Mouse (Mus musculus) limb, embryonic 10.5 days (tissue): ENCODE measurements around the gene Olfm2. TPM values are rescaled to one million over a fixed set of nuclear protein-coding genes. Genes with fewer than 3 reads are reported as not detected.

Experiments used
- DNase-seq: peaks from one replicate; pipeline ENCODE4 v3.0.0-alpha.2; 2017; ENCODE audit warnings: low spot score
- H3K27ac ChIP-seq: fragments of 300-500 bp; sonication (generic); 2 replicates; pipeline ENCODE4 v1.5.1; 2016; ENCODE audit warnings: mild to moderate bottlenecking
- H3K27me3 ChIP-seq: fragments of 300-500 bp; sonication (generic); 2 replicates; pipeline ENCODE4 v1.6.1; 2016; ENCODE audit warnings: low read depth, mild to moderate bottlenecking; ENCODE audit not compliant: poor library complexity, severe bottlenecking
- H3K36me3 ChIP-seq: fragments of 300-500 bp; sonication (generic); 2 replicates; pipeline ENCODE4 v1.6.1; 2016; ENCODE audit warnings: mild to moderate bottlenecking, moderate library complexity
- H3K4me1 ChIP-seq: fragments of 300-500 bp; sonication (generic); 2 replicates; pipeline ENCODE4 v1.6.1; 2016
- H3K4me3 ChIP-seq: fragments of 300-500 bp; sonication (generic); 2 replicates; pipeline ENCODE4 v1.5.1; 2016; ENCODE audit warnings: mild to moderate bottlenecking, moderate library complexity
- H3K9me3 ChIP-seq: fragments of 300-500 bp; sonication (generic); replicated peaks from 2 replicates; pipeline ENCODE4 v1.6.1; 2016; ENCODE audit warnings: mild to moderate bottlenecking
- WGBS: fragments of 180-500 bp; shearing (Covaris S2); methylation state at CpG from one replicate; pipeline ENCODE4 v1.1.7; 2016; 5-methylcytosine and 5-hydroxymethylcytosine counted together
- polyA plus RNA-seq: library from polyadenylated mRNA; unstranded; fragments of >200 nt; fragmentation: Nextera tagmentation; extraction: Ambion mirVana; gene quantifications from 2 replicates; pipeline ENCODE4 v1.2.1, GENCODE M21; 2016

The Olfm2 gene
- polyA plus RNA-seq, 1 experiment from 2014 or later, result 3.2 TPM

DNA sequence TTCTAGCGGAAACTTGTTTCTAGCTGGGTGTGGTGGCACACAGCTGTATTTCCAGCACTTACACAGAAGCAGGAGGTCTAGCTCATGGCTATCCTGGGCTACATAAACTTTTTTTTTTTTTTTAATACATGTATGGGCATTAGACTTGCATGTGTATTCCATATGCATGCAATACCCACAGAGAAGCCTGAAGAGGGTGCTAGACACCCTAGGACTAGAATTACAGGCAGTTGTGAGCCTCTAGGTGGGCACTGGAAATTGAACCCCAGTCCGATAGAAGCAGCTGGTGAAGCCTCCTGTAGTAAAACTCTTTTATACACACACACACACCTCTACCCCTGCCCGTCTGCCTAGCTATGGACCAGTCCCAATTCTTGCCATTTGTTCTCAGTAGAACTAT is 92.3 kb downstream of the Olfm2 start:
- Histone ChIP-seq H3K36me3 (peaks cover 58% of the 10 kb centered on the region), H3K4me3 (peak overlapping the region; percentile 97)

DNA sequence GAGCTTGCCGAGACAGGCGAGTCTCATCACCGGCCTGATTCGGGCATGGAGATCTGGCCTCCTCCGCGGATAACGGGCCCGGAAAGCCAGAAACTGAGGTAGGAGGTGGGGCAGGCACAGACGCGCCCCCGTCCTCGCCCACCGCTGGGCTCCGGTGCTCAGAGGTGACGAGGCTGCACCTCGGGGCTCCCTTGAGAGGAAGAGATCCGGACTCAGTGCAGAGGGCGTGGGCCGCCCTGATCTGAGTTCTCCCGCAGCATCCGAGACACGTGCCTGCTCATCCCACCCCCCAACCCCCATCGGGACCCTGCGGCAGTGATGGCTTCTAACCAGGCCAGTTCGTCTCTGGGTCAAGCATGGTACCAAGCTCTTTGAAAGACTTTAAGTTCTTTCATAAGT is 93.9 kb downstream of the Olfm2 start:
- peaks cover 23% of the 10 kb centered on the region for H3K4me1 ChIP-seq
- H3K9me3 ChIP-seq, result no peaks in the 10 kb centered on the region
- DNase-seq, result no peak
- WGBS, result 0% methylated on average over 25 of the region's 25 CpGs
- no peaks in the 10 kb centered on the region for H3K27me3 ChIP-seq
- peaks cover 56% of the 10 kb centered on the region for H3K36me3 ChIP-seq
- peak overlapping the region; percentile 90 for H3K27ac ChIP-seq
- H3K4me3 ChIP-seq, result peak overlapping the region; percentile 97

More for the DNA sequence above, 92.3 kb downstream of the Olfm2 start:
- no peak overlapping the region for H3K27ac ChIP-seq
- no peaks in the 10 kb centered on the region for H3K27me3 ChIP-seq
- H3K9me3 ChIP-seq, result no peaks in the 10 kb centered on the region
- no peak for DNase-seq
- 90% methylated on average over 3 of the region's 3 CpGs for WGBS
- peaks cover 23% of the 10 kb centered on the region for H3K4me1 ChIP-seq

DNA sequence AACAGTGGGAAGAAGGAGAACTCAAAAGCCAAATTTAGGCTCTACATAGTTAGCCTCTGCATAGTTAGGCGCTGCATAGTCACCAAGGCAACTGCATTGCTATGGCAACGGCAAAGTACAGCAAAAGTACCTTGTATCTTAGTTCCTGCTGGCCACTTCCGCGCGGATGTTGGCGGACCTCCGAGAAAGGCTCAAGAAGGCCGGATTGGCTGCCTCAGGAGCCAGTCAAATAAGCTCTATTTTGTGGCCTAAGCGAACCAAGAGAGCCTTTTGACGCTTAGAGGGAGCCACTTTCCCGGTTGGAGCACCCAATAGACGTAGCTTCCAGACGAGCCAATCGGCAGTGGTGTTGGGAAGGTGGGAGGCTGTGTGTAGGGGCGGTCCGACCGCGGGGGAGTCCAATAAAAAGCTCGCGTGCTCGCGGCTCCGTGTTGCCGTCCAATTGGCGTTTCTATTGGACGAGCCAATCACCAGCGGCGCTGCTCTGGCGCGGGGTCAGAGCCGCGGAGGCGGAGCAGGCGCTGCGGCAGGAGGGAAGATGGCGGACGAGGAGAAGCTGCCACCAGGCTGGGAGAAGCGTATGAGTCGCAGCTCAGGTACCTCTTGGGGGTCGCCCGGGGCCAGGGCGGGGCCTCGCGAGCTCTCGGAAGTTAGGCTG is 94.4 kb downstream of the Olfm2 start, which contains the start of gene Pin1:
TSS of gene Pin1 (plus strand) at position 494 of the 658 bp plus-strand sequence.
- Histone ChIP-seq H3K27me3 (no peaks in the 10 kb centered on the region), H3K4me3 (peak within 1 kb of the TSS; percentile 97), H3K36me3 (peaks cover 56% of the 10 kb centered on the region), H3K9me3 (no peaks in the 10 kb centered on the region), H3K4me1 (peaks cover 23% of the 10 kb centered on the region), H3K27ac (peak within 1 kb of the TSS; percentile 90)
- under 1% methylated on average over 45 of the region's 45 CpGs for WGBS
- peak; percentile 95 for DNase-seq

DNA sequence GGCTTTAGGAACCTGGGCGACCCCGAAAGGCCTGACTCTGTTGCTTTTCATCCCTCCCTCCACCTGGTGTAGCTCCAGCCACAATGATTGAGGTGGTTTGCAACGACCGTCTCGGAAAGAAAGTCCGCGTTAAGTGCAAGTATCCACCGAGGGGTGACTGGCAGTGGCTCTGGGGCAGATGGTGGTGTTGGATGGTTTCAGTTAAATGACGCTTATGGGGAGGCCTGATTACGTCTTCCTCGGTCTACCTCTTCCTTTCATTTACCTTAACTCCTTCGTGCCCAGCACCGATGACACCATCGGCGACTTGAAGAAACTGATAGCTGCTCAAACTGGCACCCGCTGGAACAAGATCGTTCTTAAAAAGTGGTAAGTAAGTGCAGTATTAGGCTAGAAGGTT is 101.0 kb downstream of the Olfm2 start:
- WGBS, result 5% methylated on average over 17 of the region's 17 CpGs
- H3K4me3 ChIP-seq, result peak overlapping the region; percentile 84
- no peaks in the 10 kb centered on the region for H3K27me3 ChIP-seq
- DNase-seq, result no peak
- no peaks in the 10 kb centered on the region for H3K9me3 ChIP-seq
- H3K27ac ChIP-seq, result peak overlapping the region; percentile 62
- H3K36me3 ChIP-seq, result peaks cover 31% of the 10 kb centered on the region
- peaks cover 21% of the 10 kb centered on the region for H3K4me1 ChIP-seq

DNA sequence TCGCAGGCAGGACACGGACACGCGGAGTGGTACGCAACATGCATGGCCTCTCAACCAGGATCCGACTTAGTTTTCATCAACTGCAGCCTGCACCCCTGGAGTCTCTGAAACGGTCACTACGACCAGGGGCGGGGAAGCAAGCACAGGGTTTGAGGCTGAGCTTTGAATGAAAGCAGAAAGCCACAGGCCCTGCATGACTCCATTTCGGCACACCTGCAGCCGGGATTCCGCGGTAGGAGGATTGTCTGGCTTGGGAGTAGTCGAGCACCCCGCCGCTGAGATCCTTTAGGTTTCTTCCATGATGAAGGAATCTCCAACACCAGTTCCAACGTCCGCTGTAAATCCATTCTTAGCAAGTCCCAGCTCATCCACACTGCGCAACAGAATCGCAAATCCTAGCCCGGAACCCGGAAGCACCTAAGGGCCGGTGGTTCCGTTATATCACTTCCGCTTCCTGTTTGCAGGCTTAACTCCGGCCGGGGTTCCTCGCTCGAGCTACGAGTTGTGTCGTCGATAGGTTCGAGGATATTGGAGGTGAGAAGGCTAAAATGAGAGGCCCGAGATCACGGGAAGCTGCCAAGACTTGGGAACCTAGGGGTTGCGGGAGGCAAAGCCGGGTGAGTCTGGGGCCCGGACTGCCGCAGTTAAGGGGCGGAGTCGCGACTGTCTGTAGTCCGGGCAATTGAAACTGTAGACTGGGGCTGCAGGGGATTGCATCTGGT is 101.6 kb downstream of the Olfm2 start, which contains the start of gene Fbxl12:
TSS of gene Fbxl12 (minus strand) at position 408 of the 722 bp plus-strand sequence.
- no peaks in the 10 kb centered on the region for H3K9me3 ChIP-seq
- peaks cover 21% of the 10 kb centered on the region for H3K4me1 ChIP-seq
- peaks cover 33% of the 10 kb centered on the region for H3K36me3 ChIP-seq
- peak within 1 kb of the TSS; percentile 62 for H3K27ac ChIP-seq
- H3K4me3 ChIP-seq, result peak within 1 kb of the TSS; percentile 84
- under 1% methylated on average over 43 of the region's 43 CpGs for WGBS
- H3K27me3 ChIP-seq, result no peaks in the 10 kb centered on the region
- DNase-seq, result peak; percentile 82

DNA sequence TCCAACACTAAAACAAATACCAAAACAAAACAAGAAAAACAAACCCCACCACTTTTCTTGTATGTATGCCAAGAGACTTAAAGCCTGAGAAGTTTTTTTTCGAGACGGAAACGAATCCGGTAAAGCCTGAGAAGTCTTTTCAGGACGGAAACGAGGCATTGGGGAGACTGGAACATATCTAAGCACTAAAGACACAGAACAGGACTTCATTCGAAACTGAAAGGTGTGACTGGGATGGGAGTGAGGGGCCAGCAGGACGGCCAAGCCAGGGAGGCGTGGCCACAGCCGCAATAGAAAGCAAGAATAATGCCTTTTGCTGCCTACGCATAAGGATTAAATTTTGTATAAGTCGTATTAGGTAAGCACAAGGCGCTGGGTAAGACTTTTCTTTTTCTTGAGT is 102.4 kb downstream of the Olfm2 start:
- WGBS, result 14% methylated on average over 13 of the region's 13 CpGs
- peaks cover 21% of the 10 kb centered on the region for H3K4me1 ChIP-seq
- peak overlapping the region; percentile 84 for H3K4me3 ChIP-seq
- peaks cover 38% of the 10 kb centered on the region for H3K36me3 ChIP-seq
- H3K27me3 ChIP-seq, result no peaks in the 10 kb centered on the region
- DNase-seq, result no peak
- peak overlapping the region; percentile 33; the same call in 1 of the 2 replicates for H3K27ac ChIP-seq
- H3K9me3 ChIP-seq, result no peaks in the 10 kb centered on the region

DNA sequence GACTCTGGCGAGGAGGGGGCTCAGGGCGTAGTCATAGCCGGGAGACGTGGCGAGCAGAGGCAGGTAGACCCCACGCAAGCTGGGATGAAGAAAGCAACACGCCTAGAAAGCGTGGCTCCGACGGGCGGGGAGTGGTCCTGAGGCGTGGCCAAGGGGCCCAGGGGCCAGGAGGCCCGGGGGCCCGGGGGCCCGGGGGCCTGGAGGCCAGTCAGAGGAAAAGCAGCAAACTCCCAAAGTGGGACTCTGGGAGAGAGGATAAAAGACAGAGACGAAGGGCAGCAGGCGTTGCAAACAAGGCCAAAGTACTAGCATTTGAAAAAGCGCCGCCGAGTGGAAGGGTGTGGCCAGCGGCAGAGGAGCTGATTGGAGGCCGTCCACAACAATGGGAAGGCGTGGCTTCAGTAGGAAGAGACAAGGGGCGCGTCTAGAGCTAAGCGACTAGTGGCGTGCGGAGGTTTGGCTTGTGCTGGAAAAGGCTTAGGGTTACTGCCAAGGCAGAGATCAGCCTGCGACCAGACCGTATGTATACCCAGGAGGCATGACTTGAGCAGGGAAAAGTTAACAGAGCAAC is 103.2 kb downstream of the Olfm2 start:
- Histone ChIP-seq H3K36me3 (peaks cover 39% of the 10 kb centered on the region), H3K4me1 (peaks cover 21% of the 10 kb centered on the region), H3K27me3 (no peaks in the 10 kb centered on the region), H3K27ac (peak overlapping the region; percentile 93), H3K4me3 (peak overlapping the region; percentile 84), H3K9me3 (no peaks in the 10 kb centered on the region)
- under 1% methylated on average over 30 of the region's 30 CpGs for WGBS
- peak; percentile 85 for DNase-seq

DNA sequence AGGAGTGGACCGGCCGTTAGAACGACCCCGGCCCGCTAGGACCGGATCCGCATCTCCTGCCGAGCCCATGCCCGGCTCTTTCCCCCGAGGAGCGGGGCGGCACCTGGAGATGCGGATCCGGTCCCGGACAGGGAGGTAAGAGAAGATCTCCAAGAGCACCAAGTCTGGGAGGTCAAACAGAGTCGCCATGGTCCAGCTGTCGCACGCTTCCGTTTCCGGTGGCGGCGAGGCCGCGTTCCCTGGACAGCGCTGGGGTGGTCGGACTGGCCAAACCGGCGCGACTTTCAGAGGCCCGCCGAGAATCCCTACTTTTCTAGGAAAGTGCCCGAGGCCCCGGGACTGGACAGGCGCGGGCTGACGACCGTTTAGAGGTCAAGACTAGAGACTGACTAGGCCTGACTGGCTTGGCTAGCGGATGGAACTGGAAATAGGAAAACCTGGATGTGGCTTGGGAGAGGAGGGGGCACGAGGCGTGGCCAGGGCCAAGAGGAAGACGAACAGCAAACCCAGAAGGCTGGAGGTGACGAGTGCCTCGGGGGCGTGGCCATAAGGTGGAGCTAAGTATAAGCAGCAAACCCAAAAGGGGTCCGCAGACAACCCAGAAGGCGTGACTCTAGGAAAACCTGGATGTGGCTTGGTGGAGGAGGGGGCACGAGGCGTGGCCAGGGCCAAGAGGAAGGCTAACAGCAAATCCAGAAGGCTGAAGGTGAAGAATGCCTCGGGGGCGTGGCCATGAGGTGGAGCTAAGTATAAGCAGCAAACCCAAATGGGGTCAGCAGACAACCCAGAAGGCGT is 103.9 kb downstream of the Olfm2 start, which contains the start of gene Ubl5:
TSS of gene Ubl5 (plus strand) at position 778 of the 795 bp plus-strand sequence.
- Histone ChIP-seq H3K4me3 (peak within 1 kb of the TSS; percentile 84), H3K36me3 (peaks cover 39% of the 10 kb centered on the region), H3K9me3 (no peaks in the 10 kb centered on the region), H3K27ac (peak within 1 kb of the TSS; percentile 93), H3K27me3 (no peaks in the 10 kb centered on the region), H3K4me1 (peaks cover 21% of the 10 kb centered on the region)
- under 1% methylated on average over 51 of the region's 51 CpGs for WGBS
- DNase-seq, result peak; percentile 93

DNA sequence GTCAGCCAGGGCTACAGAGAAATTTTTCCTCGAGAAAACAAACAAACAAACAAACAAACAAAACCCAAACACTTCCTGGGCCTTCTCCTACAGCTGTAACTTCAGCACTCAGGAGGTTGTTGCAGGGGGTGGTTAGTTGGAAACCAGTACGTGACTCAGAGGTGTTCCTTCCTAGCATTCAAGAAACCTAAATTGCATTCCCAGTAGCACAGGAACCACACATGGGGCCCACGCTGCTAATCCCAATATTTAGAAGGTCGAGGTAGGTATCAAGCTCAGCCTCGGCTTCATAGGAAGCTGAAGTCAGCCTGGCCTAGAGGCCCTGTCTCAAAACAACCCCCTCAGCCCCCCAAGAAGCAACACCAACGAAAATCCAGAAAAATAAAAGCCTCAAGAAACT is 104.6 kb downstream of the Olfm2 start:
- Histone ChIP-seq H3K36me3 (peaks cover 39% of the 10 kb centered on the region), H3K27me3 (no peaks in the 10 kb centered on the region), H3K9me3 (no peaks in the 10 kb centered on the region), H3K4me1 (peaks cover 21% of the 10 kb centered on the region), H3K4me3 (peak overlapping the region; percentile 84), H3K27ac (peak overlapping the region; percentile 93)
- DNase-seq, result no peak
- 30% methylated on average over 6 of the region's 6 CpGs for WGBS

DNA sequence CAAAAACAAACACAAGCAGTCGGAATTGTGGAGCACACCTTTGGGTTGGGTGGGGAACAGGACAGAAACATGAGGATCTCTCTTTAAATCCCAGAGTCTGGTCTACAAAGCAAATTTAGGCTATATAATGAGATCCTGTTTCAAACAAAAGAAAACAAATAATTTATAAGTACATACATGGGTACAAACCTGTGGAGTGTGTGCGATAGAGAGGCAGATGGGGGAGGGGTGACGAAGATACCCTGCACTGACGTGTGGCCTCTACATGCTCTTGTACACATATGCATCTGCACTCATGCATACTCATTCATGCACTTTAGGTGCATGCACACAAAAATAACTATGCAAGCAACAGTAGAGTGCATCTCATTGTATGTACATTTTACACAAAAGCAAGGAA is 106.7 kb downstream of the Olfm2 start:
- Histone ChIP-seq H3K4me1 (peaks cover 18% of the 10 kb centered on the region), H3K27me3 (no peaks in the 10 kb centered on the region), H3K36me3 (peaks cover 35% of the 10 kb centered on the region), H3K4me3 (no peak overlapping the region), H3K9me3 (no peaks in the 10 kb centered on the region), H3K27ac (no peak overlapping the region)
- DNase-seq, result no peak
- 96% methylated on average over 4 of the region's 4 CpGs for WGBS

DNA sequence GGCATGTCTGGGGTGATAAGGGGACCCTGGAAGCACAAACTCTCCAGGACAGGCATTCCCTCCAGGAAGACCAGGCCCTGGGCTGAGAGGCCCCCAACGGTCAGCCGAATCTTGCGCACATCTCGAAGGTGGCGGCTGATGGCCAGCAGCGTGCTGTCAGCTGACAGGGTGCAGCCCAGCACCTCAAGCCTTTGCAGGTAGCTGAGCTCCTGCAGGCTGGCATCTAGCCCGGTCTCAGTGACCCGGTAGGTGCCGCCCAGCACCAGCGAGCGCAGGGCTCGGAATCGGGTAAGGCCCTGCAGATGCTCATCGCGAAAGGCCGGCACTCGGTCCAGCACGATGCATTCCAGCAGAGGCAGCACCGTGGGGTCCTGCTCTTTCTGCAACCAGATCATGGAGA is 107.6 kb downstream of the Olfm2 start:
- H3K9me3 ChIP-seq, result no peaks in the 10 kb centered on the region
- H3K4me1 ChIP-seq, result peaks cover 12% of the 10 kb centered on the region
- no peak overlapping the region for H3K4me3 ChIP-seq
- H3K27me3 ChIP-seq, result no peaks in the 10 kb centered on the region
- DNase-seq, result no peak
- 94% methylated on average over 19 of the region's 19 CpGs for WGBS
- peaks cover 35% of the 10 kb centered on the region for H3K36me3 ChIP-seq
- H3K27ac ChIP-seq, result no peak overlapping the region

DNA sequence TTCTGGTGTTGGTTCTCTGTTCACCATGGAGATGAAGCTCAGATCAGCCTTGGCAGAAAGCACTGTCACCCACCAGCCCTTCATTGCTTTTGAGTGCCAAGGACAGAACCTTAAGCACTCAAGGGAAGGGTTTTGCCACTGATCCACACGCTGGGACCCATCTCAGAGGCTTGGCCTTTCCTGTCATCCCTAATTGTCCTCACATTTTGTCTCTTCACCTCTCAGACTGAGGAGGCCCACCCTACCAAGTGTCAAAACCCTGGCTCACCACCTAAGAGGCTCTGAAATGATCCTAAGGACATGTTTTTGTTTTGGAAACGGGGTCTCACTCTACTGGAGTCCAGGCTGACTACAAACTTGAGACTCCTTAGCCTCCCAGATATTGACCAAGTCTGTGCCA is 109.4 kb downstream of the Olfm2 start:
- Histone ChIP-seq H3K36me3 (peaks cover 35% of the 10 kb centered on the region), H3K27ac (no peak overlapping the region), H3K4me3 (no peak overlapping the region), H3K27me3 (no peaks in the 10 kb centered on the region), H3K9me3 (no peaks in the 10 kb centered on the region), H3K4me1 (peaks cover 7% of the 10 kb centered on the region)
- 85% methylated on average over 2 of the region's 2 CpGs for WGBS
- no peak for DNase-seq
